Mouse (Mus musculus): Measurements from ENCODE around the gene Dis3l2.
A peak's percentile ranks its signal among the peaks of the same experiment; 100 is the strongest.

Gene Dis3l2

GRCm38 (mm10) chr1:87010629-87011330 lies 307.2 kb downstream of the Dis3l2 start:
- no peak for DNase-seq (ENCODE audit: low read depth)

GRCm38 (mm10) chr1:87011718-87012117 lies 308.1 kb downstream of the Dis3l2 start:
- no peak for DNase-seq (ENCODE audit: low read depth)

GRCm38 (mm10) chr1:87012606-87013005 lies 309.0 kb downstream of the Dis3l2 start:
- DNase-seq (ENCODE audit: low read depth): no peak

- DNase-seq (ENCODE audit: low read depth): no peak
Measured at GRCm38 (mm10) chr1:87020714-87021113, 317.1 kb downstream of the Dis3l2 start.

- DNase-seq (ENCODE audit: low read depth): no peak
Measured at GRCm38 (mm10) chr1:87021584-87021983, 318.0 kb downstream of the Dis3l2 start.

GRCm38 (mm10) chr1:87023291-87024170 lies 319.9 kb downstream of the Dis3l2 start:
- no peak for DNase-seq (ENCODE audit: low read depth)

GRCm38 (mm10) chr1:87025021-87025420 lies 321.4 kb downstream of the Dis3l2 start:
- DNase-seq (ENCODE audit: low read depth): no peak

- no peak for DNase-seq (ENCODE audit: low read depth)
Measured at GRCm38 (mm10) chr1:87028786-87029185, 325.2 kb downstream of the Dis3l2 start.

GRCm38 (mm10) chr1:87030652-87031051 lies 327.0 kb downstream of the Dis3l2 start:
- no peak for DNase-seq (ENCODE audit: low read depth)

- DNase-seq (ENCODE audit: low read depth): no peak
Measured at GRCm38 (mm10) chr1:87032466-87032865, 328.9 kb downstream of the Dis3l2 start.

- DNase-seq (ENCODE audit: low read depth): no peak
Measured at GRCm38 (mm10) chr1:87035532-87036161, 332.0 kb downstream of the Dis3l2 start.

GRCm38 (mm10) chr1:87036334-87036733 lies 332.7 kb downstream of the Dis3l2 start:
- DNase-seq (ENCODE audit: low read depth): no peak

GRCm38 (mm10) chr1:87038477-87039070 lies 335.0 kb downstream of the Dis3l2 start:
- no peak for DNase-seq (ENCODE audit: low read depth)

- peak; percentile 46 for DNase-seq (ENCODE audit: low read depth)
Measured at GRCm38 (mm10) chr1:87041119-87041518, 337.5 kb downstream of the Dis3l2 start.

GRCm38 (mm10) chr1:87041814-87042438 lies 338.3 kb downstream of the Dis3l2 start:
- peak; percentile 38 for DNase-seq (ENCODE audit: low read depth)

GRCm38 (mm10) chr1:87050072-87050471 lies 346.5 kb downstream of the Dis3l2 start:
- DNase-seq (ENCODE audit: low read depth): no peak

GRCm38 (mm10) chr1:87050700-87051099 lies 347.1 kb downstream of the Dis3l2 start:
- no peak for DNase-seq (ENCODE audit: low read depth)

- DNase-seq (ENCODE audit: low read depth): no peak
Measured at GRCm38 (mm10) chr1:87051369-87051768, 347.8 kb downstream of the Dis3l2 start.

GRCm38 (mm10) chr1:87057075-87057474 lies 353.5 kb downstream of the Dis3l2 start:
- no peak for DNase-seq (ENCODE audit: low read depth)

GRCm38 (mm10) chr1:87059042-87059665 lies 355.5 kb downstream of the Dis3l2 start:
- no peak for DNase-seq (ENCODE audit: low read depth)

- no peak for DNase-seq (ENCODE audit: low read depth)
Measured at GRCm38 (mm10) chr1:87060913-87061312, 357.3 kb downstream of the Dis3l2 start.

Measured in c-Kit-positive CD71-positive TER-119-negative erythroid progenitor cells, embryonic 14.5 days (primary cell).